Mouse (Mus musculus) heart, adult 2 months (tissue): ENCODE results near the gene Tbce. TPM values are rescaled to one million over a fixed set of nuclear protein-coding genes. Genes with fewer than 3 reads are reported as not detected.

Experiments used
- DNase-seq, 2 experiments: peaks; one replicate each; pipeline ENCODE4 v3.0.0; 2021
- H3K27ac ChIP-seq: fragments of 200-600 bp; 2 replicates; pipeline ENCODE4 v1.8.1; 2022
- H3K27me3 ChIP-seq: fragments of 200-500 bp; 2 replicates; pipeline ENCODE4 v1.6.1; 2012; ENCODE audit warnings: mild to moderate bottlenecking, low read length, inconsistent platforms, mixed read lengths; ENCODE audit not compliant: control insufficient read depth, insufficient read depth
- H3K36me3 ChIP-seq: fragments of 200-500 bp; 2 replicates; pipeline ENCODE4 v1.6.1; 2012; ENCODE audit warnings: low read length, inconsistent platforms; ENCODE audit not compliant: control insufficient read depth, insufficient read depth
- H3K4me1 ChIP-seq: fragments of 200-500 bp; 2 replicates; pipeline ENCODE4 v1.6.1; 2011; ENCODE audit warnings: low read length; ENCODE audit not compliant: control insufficient read depth, insufficient read depth
- H3K4me3 ChIP-seq: fragments of 200-600 bp; 2 replicates; pipeline ENCODE4 v1.8.1; 2022
- H3K79me2 ChIP-seq: fragments of 200-500 bp; replicated peaks from 2 replicates; pipeline ENCODE4 v1.6.1; 2012; ENCODE audit warnings: mild to moderate bottlenecking, inconsistent platforms, low read length, moderate library complexity, mixed read lengths; ENCODE audit not compliant: control insufficient read depth, insufficient read depth
- H3K9ac ChIP-seq: fragments of 200-500 bp; 2 replicates; pipeline ENCODE4 v1.6.1; 2012; ENCODE audit warnings: low read depth, mild to moderate bottlenecking, control low read depth, inconsistent platforms, low read length, mixed read lengths
- CTCF ChIP-seq: fragments of 200-600 bp; IDR thresholded peaks from 2 replicates; pipeline ENCODE4 v1.8.1; 2022; ENCODE audit warnings: antibody characterized with exemption, mild to moderate bottlenecking, moderate library complexity
- EP300 ChIP-seq: fragments of 200-500 bp; IDR thresholded peaks from 2 replicates; pipeline ENCODE4 v1.6.1; 2011; ENCODE audit warnings: low read depth, low read length, control low read depth; ENCODE audit not compliant: insufficient read depth
- POLR2A ChIP-seq: fragments of 200-500 bp; IDR thresholded peaks from 2 replicates; pipeline ENCODE4 v1.6.1; 2011; ENCODE audit warnings: mild to moderate bottlenecking, low read depth, low read length, control low read depth; ENCODE audit not compliant: insufficient read depth
- WGBS: fragments of 180-500 bp; shearing (Covaris S2); methylation state at CpG from one replicate; pipeline ENCODE4 v1.1.7; 2018; 5-methylcytosine and 5-hydroxymethylcytosine counted together
- intact Hi-C: fragments of 180-260 bp; cut with DNase I; formaldehyde crosslinking; loops from one replicate; pipeline ENCODE4 v1.15.1; 2025
- polyA plus RNA-seq: library from polyadenylated mRNA; depleted of rRNA; stranded (reverse); fragments of >200 nt; gene quantifications from 2 replicates; pipeline ENCODE4 v1.2.3, GENCODE M21; 2012
- total RNA-seq, 2 experiments: library from RNA; stranded (reverse); gene quantifications; 2 replicates each; pipeline ENCODE4 v1.2.3; 2021

Tbce gene
- total and polyA plus RNA-seq, 3 experiments = 16.5 to 21.2 (median 20.4) TPM

- 1% methylated on average over 11 of the region's 11 CpGs for WGBS
- Histone ChIP-seq H3K27ac (peak overlapping the region; percentile 95), H3K27me3 (no peaks in the 10 kb centered on the region), H3K4me1 (peaks cover 5% of the 10 kb centered on the region), H3K79me2 (peaks cover 8% of the 10 kb centered on the region), H3K36me3 (peaks cover 20% of the 10 kb centered on the region), H3K9ac (peak overlapping the region; percentile 82), H3K4me3 (peak overlapping the region; percentile 70)
- intact Hi-C loops = loop anchor here (1.0 to 10.0 kb wide), 3 partner anchors 22 to 552 kb away; partner anchors contain the start of genes Mrpl32 and Psma2
- no peak for DNase-seq
- TF ChIP-seq EP300 (no peak), POLR2A (no peak), CTCF (no peak)
These were observed 23.0 kb upstream of the Tbce start for GRCm38 (mm10) chr13:14062209-14063012.

DNA sequence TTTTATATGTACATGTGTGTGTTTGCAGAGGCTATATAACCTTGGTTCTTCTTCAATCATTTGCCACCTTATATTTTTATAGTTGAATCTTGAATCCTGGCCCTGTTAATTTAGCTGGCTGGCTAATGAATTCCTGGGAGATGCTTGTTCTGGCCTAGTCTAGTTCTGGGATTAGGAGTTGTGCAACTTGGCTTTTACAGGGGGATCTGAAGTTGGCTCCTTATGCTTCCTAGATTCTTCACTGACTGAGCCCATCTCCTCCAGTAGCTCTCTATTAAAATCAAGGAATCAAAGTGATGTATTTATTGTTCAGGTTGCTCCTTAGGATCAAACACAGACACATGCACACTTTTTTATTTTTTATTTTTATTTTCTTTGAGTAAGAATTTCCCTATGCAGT is 20.1 kb upstream of the Tbce start:
- Histone ChIP-seq H3K36me3 (peaks cover 11% of the 10 kb centered on the region; the same call in 1 of the 2 replicates), H3K9ac (no peak overlapping the region), H3K27me3 (no peaks in the 10 kb centered on the region), H3K79me2 (peaks cover 6% of the 10 kb centered on the region), H3K27ac (no peak overlapping the region), H3K4me1 (peaks cover 2% of the 10 kb centered on the region; the same call in 1 of the 2 replicates), H3K4me3 (no peak overlapping the region)
- no peak for DNase-seq
- TF ChIP-seq POLR2A (no peak), EP300 (no peak), CTCF (no peak)
- intact Hi-C loops = no loop called here

DNA sequence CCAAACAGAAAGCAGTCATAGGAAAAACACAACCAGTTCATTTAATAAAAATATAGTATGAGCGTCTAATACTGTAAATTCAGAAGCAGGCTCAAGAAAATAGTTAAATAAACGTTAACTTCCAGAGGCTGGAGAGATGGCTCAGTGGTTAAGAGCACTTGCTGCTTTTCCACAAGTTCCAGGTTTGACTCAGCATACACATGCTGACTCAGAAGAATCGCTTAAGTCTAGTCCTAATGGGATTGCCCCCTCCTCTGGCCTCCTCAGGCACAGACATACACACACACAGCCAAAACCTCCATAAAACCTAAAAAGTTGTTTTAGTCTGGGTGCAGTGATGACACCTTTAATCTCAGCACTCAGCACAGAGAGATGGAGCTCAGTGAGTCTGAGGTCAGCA is 17.4 kb upstream of the Tbce start:
- TF ChIP-seq POLR2A (no peak), EP300 (no peak)
- H3K27me3 ChIP-seq = no peaks in the 10 kb centered on the region
- DNase-seq = no peak
- intact Hi-C loops = no loop called here
- WGBS = 89% methylated on average over 3 of the region's 3 CpGs
- H3K36me3 ChIP-seq = peaks cover 5% of the 10 kb centered on the region; the same call in 1 of the 2 replicates
- peaks cover 4% of the 10 kb centered on the region for H3K79me2 ChIP-seq
- no peak overlapping the region for H3K27ac ChIP-seq
- no peak overlapping the region for H3K4me3 ChIP-seq
- H3K9ac ChIP-seq = no peak overlapping the region
- peaks cover 2% of the 10 kb centered on the region; the same call in 1 of the 2 replicates for H3K4me1 ChIP-seq

GRCm38 (mm10) chr13:14049878-14050277 is 10.4 kb upstream of the Tbce start:
- WGBS = 58% methylated on average over 1 of the region's 1 CpGs
- TF ChIP-seq POLR2A (no peak), CTCF (no peak), EP300 (no peak)
- Histone ChIP-seq H3K27ac (no peak overlapping the region), H3K27me3 (no peaks in the 10 kb centered on the region), H3K4me1 (no peaks in the 10 kb centered on the region), H3K4me3 (no peak overlapping the region), H3K79me2 (no peaks in the 10 kb centered on the region), H3K36me3 (peaks cover 2% of the 10 kb centered on the region; the same call in 1 of the 2 replicates), H3K9ac (no peak overlapping the region)
- intact Hi-C loops = no loop called here
- DNase-seq = no peak

- DNase-seq = no peak
- no peak for TF ChIP-seq CTCF
- TF ChIP-seq EP300 = no peak
- TF ChIP-seq POLR2A = no peak
- Histone ChIP-seq H3K9ac (no peak overlapping the region), H3K36me3 (no peaks in the 10 kb centered on the region), H3K79me2 (no peaks in the 10 kb centered on the region), H3K4me1 (no peaks in the 10 kb centered on the region), H3K4me3 (no peak overlapping the region), H3K27ac (no peak overlapping the region), H3K27me3 (no peaks in the 10 kb centered on the region)
- WGBS = 52% methylated on average over 2 of the region's 2 CpGs
- intact Hi-C loops = no loop called here
These were observed 5.1 kb upstream of the Tbce start for GRCm38 (mm10) chr13:14044521-14044920.

DNA sequence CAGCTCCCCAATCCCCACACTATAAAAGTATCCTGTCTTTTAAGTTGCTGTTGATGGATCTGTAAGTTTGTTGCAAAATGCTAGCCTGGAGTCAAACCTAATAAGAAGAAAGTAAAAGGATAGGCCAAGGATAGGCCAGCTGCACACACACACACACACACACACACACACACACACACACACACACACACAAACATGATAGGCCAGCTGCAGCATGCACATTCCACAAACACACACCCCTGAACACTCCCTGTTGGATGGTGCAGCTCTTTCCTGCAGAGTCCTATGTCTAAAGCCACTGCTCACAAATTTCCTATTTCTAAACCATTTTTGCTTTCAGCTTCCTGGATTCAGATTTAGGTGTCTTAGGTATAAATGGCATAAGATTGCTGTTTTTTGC is 4.4 kb upstream of the Tbce start:
- intact Hi-C loops = no loop called here
- no peak for DNase-seq
- H3K4me3 ChIP-seq = no peak overlapping the region
- H3K9ac ChIP-seq = no peak overlapping the region
- H3K27ac ChIP-seq = no peak overlapping the region
- TF ChIP-seq EP300 = no peak
- no peak for TF ChIP-seq CTCF
- no peaks in the 10 kb centered on the region for H3K27me3 ChIP-seq
- no peaks in the 10 kb centered on the region for H3K36me3 ChIP-seq
- no peaks in the 10 kb centered on the region for H3K79me2 ChIP-seq
- no peaks in the 10 kb centered on the region for H3K4me1 ChIP-seq
